Mouse (Mus musculus) left cerebral cortex, adult 11 months (tissue): ENCODE measurements at regions not wholly inside any gene's neighbourhood (a gene's known extent, or its start where the extent isn't known, plus 50 kb on each side); places are given as distances from the start of the nearest gene placed in this dataset.

Experiments
- DNase-seq: peaks from one replicate; pipeline ENCODE4 v3.0.0; 2022; ENCODE audit warnings: low spot score

GRCm38 (mm10) chr3:143398966-143399365 lies 517.2 kb upstream of the Pkn2 start:
- no peak for DNase-seq

GRCm38 (mm10) chr3:143384357-143384756 lies 502.6 kb upstream of the Pkn2 start:
- DNase-seq = peak; percentile 53

DNA sequence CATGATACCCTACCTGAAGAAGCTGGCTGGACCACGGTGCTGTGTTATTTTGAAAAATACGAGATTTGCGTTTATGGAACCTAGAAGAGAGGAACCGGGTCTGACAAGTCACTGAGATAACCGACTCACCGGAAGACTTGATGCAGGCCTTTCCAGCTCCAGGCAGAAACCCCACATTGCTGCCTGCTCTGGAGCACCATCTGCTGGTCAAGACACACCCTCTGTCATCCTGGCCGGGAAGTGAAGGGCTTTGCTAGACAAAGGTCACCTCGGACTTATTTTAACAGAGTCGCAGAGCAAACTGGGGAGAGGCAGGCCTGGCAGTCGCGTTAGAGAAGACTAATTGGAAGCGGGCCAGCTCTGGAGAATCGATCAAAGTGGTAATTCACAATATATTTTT lies 497.4 kb upstream of the Pkn2 start:
- peak; percentile 56 for DNase-seq

DNA sequence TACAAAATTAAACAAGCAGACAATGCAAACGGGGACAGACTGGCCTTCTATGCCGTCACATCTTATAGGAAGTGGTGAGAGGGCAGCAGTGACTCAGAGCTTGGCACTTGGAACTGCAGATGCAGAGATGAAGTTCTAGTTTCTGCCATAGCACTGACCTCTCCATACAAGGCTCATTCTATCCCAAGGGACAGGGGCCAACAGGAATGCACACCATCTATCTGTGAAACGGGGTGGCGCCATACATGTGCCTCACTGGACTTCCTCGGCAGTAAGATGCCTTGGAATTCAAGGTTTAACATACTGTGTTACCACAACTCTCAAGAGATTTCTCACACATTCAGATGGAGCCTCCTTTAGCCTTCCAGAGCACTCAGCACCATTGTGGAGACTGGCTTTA lies 495.6 kb upstream of the Pkn2 start:
- DNase-seq = no peak

- DNase-seq = no peak
Measured at GRCm38 (mm10) chr3:143375527-143376061, 493.8 kb upstream of the Pkn2 start.

DNA sequence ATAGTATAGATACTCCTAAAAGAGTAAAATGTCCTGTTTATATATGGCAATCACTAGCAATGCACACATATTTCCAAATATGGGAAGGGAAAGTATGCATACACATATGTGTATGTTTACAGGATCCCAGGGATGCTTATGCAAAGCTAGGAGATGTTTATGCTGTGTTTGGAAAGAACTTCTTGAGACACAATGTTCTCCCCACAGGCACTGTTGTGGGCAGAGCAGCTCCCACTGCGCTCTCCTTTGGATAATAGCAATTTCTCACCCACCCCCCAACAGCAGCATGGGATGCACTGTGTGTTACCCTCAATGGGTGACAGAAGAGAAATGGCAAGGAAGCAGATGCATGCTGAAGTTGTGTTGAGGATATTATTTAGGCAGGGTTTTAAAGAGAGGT lies 491.7 kb upstream of the Pkn2 start:
- no peak for DNase-seq

DNA sequence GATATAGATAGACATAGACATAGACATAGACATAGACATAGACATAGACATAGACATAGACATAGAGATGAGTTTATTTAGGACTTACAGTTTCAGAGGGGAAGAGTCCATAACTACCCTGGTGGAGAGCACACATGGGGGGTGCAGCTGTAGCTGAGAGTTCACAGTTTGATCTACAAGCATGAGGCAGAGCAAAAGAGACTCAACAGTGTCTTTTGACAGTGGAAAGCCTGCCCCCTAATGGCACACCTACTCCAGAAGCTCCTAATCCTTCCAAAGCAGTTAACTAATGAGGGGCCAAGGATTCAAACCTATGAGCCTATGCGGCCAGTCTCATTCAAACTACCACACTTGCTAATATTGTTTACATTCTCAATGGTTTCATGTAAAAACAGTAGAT lies 487.2 kb upstream of the Pkn2 start:
- DNase-seq = no peak

DNA sequence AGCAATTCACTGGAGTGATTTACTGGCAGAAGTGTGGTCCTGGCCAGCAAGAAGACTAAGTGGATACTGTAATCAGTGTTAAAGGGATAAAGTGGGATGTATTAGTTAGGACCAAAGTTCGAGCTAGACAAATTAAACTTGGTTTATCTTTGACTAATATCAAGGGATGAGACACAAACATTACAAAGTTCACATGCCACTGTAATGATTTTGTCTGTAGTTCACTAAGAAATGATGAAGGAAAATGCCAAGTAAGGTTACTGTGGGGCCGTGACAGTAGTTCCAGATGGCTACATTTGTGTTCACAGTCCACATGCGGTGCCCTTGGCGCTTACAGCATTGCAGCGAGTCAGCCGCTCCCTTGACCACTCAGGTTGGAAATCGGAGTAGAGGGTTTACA lies 458.2 kb upstream of the Pkn2 start:
- no peak for DNase-seq

GRCm38 (mm10) chr3:143333339-143333738 lies 451.5 kb upstream of the Pkn2 start:
- DNase-seq = no peak

DNA sequence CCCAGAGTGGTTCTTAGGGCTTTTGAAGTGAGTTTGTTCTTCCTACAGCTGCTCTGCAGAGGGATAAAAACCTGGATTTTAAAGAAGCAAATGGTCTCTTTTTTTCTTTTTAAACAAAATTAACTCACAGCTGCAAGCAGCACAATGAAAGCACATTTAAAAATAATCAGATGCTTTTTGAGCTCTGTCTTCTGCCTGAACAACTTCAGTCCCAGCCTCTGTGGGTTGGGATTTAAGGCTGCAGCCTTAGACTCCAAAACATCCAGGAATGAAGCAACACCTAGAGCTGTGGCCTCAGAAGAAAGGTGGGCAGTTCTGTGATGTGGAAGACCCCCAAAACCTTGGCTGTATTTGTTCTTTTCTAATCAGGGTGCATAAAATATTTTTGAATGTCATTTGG lies 446.7 kb upstream of the Pkn2 start:
- no peak for DNase-seq

GRCm38 (mm10) chr3:143327652-143328051 lies 445.8 kb upstream of the Pkn2 start:
- no peak for DNase-seq

DNA sequence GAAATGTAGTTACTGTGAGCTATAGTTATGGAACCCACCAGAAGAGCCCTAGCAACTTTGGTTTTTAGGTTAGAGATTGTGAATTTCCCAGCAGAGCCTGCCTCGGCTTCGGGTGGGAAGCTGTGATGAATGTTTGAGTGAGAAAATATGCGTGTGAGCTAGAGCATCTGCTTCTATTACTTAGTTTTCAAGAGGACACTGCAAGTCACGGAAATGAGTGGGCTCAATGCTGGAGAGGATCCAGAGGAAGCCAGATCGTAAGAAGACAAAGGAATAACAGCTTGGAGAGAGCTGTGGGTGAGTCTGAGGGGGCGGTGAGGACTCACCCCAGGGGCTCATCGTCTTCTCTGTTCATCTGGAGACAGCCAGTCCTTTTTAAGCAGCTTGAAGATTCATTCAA lies 434.7 kb upstream of the Pkn2 start:
- DNase-seq = peak; percentile 87

DNA sequence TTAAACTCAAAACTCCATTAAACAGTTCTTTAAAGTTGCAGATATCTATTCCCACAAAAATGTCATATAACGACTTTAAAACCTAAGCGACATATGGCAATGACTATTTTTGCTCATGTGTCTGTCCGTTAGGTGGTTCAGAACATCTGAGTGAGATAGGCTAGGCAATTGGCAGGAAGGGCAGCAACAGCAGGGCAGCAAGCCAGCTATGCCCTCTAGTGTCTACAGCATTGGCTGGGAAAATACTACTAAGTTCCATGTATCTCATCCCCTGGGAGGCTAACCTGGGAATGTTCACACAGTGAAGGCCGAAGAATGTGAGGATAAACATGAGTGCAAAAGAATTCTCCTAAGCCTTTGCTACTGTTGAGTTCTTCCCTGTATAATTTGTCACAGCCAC lies 410.0 kb upstream of the Pkn2 start:
- no peak for DNase-seq

DNA sequence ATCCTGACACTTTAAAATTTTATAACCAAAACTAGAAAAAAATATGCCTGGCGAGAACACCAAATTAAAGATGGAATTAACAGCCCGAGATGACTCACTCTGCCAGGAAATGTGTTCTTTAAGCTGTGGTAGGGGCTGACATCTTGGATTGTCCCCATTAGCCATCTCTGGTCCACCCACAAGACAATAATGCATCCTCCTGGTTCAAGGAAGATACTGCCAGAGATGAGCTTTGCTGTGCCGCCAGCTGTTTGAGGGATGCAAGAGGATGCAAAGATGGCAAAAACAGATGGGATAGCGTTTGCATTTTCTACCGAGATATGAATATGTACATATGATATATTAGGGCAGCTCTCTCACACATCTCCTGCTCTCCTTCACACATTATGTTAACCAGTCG lies 382.3 kb upstream of the Pkn2 start:
- peak; percentile 49 for DNase-seq

- DNase-seq = no peak
Measured at GRCm38 (mm10) chr3:143252643-143253042, 370.8 kb upstream of the Pkn2 start.

DNA sequence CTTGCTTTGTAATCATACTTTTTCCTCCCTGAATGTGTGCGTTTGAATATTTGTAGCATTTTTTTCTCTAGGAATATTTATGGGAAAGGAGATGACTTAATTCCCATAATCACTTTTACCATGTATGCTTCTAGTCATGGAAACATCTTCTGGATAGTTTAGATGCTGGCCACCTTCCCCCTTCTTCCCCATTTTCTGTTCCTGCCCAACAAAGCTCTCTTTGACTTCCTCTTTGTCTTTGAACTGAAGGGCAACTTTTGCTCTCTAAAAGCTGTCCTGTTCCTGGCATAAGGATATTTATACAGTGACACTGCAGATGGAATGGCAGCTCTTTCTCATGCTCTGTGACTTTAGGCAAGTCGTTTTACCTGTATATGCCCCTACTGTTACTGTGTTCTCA lies 370.2 kb upstream of the Pkn2 start:
- DNase-seq = no peak

- DNase-seq = no peak
Measured at GRCm38 (mm10) chr3:143242691-143243090, 360.9 kb upstream of the Pkn2 start.

- no peak for DNase-seq
Measured at GRCm38 (mm10) chr3:143240545-143241383, 359.0 kb upstream of the Pkn2 start.

GRCm38 (mm10) chr3:143238546-143238945 lies 356.7 kb upstream of the Pkn2 start:
- no peak for DNase-seq

- DNase-seq = no peak
Measured at GRCm38 (mm10) chr3:143223999-143224729, 342.4 kb upstream of the Pkn2 start.

- DNase-seq = no peak
Measured at GRCm38 (mm10) chr3:143193263-143193970, 311.6 kb upstream of the Pkn2 start.

DNA sequence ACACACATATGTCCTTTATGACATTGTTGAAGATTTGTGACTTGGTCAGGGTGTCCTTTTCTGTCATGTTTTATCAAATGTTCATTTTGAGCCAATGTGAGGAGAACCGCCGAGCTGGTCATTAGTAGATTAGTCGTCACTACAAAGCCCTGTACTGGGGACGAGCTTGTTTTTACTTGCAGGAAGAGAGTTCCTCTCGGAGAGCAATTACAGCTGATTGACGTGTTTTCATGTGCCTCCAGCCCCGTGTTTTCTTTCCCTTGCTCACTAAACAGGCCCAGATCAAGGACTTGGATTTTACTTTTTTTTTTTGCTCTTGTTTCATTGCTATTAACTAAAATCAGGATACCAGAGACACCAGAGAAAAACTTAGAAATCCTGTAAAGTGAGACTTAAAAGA lies 307.1 kb upstream of the Pkn2 start:
- DNase-seq = no peak

DNA sequence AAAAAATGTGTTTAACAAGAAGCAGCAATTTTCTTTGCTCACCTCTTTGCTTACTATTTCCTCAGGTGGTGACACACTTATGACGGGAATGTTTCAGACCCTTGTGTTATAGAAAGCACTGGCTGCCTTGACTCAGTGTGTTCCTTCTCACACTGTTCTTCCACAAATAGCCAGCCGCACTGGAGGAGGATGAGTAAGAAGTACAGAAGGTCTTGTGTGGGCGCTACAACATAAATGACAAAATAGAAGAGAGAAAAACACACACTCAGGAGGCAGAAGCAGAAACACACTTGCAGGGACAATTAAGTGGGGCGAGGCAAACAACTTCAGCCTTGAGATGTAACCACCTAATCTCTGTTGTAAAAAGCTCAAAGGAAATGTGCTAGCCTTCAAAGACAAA lies 292.2 kb upstream of the Pkn2 start:
- DNase-seq = peak; percentile 49
